Mouse (Mus musculus) naive thymus-derived CD4-positive, alpha-beta T cell, adult 5 months (primary cell): ENCODE results near the gene Nrn1l. TPM values are rescaled to one million over a fixed set of nuclear protein-coding genes. Genes with fewer than 3 reads are reported as not detected.

ENCODE experiments used
- polyA plus RNA-seq: library from polyadenylated mRNA; unstranded; fragments of 100-300 nt; shearing (Covaris generic); gene quantifications from one replicate; pipeline ENCODE4 v1.2.1, GENCODE M21; 2017

The Nrn1l gene
- 1.8 TPM for polyA plus RNA-seq

DNA sequence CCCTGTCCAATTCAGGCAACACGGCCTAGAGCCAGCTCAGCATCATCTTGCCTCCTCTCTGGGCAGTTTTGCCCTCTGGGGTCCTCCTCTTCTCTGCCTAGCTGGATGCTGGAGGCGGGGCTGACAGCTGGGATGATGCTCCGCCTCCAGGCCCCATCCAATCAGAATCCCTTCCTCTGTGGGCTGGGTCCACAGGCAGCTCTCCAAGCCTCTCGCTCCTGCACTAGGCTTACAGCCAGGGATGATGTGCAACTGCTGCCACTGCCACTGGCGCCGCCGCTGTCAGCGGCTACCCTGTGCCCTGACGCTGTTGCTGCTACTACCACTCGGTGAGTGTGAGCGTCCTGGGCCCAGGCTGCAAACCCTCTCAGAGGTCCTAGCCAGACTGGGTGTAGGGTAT lies at the start of gene Nrn1l:
Gene Nrn1l (plus strand): TSS at position 229 of the 400 bp plus-strand sequence.

DNA sequence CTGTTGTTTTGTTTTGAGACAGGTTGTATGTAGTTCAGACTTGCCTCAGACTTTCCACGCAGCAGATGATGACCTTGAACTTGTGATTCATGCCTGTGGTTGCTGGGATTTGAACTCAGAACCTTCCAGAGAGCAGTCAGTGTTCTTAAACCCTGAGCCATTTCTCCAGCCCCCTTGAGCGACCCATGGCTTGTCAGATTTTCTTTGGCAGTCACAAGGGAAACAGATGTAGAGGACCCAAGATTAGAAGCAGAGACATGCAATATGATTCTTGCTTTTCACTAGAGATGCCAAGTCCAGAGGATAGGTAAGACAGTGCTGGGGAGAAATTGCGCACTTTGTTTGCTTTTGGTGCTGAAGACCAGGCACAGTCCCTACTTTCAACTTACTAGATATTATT lies 40.2 kb upstream of the Nrn1l start, which contains the start of gene Cenpt:
Gene Cenpt (minus strand): TSS at position 101 of the 400 bp plus-strand sequence.

DNA sequence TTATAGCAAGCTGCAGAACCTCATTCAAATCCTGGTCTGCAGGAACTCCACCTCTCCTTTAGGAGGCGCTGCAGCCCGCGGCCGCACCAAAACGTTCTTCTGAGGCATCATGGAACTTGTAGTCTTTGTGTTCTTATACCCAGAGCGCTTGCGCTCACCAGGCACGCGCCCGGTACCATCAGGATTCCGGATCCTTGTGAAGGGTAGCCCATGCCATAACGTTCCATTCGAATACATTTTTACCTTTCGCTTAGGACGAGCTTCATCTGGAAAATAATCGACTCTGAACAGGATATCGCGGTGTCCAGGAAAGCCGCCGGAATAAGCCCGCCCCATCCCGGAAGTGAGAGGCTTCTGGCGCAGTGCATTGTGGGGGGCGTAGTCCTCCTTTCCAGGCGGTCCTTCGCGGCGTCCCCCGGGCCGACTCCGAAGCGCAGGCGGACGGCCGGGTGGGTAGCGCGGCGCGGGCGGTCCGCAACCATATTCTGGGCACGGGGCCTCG lies 38.6 kb upstream of the Nrn1l start, which contains the start of gene Thap11:
Gene Thap11 (plus strand): TSS at position 418 of the 502 bp plus-strand sequence.

DNA sequence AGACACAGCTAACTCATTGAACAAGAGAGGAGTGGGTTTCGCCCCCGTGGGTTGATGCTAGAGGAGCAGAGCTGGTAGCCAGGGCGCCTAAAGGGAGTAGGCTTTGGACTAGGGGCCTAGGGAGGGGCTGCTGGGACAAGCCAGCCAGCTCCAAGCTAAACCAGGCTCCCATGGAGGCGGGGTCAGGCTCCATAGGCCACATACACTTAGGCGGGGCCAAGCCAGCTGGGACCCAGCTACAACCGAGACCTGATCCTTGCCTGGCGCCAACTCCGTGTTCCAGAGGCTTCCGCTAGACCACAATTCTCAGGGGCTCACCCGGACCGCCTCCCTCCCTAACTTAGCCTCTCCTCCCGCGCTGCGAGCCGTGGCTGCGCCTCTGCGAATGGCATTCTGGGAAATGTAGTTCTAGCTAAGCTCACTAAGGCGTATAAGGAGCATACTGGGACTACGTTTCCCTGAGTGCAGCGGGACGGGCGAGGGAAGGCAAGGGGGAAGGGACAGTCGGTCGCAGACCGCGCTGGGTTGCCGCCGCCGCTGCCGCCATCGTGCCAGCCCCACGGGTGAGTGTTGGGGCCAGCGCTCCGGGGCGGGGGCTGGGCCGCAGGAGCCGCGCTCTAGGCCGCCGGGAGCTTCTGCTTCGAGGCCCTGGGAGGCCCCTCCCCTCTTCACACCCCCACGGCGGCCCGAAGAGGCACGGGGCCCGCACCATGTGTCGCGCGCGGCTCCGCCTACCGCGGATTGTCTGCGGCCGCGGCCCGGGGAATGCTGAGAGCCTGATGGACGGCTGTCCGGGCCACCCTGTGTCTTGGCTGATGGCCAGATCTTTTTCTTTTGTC lies 33.0 kb upstream of the Nrn1l start, which contains the start of gene Nutf2:
Gene Nutf2 (plus strand): TSS at position 438 of the 839 bp plus-strand sequence.

DNA sequence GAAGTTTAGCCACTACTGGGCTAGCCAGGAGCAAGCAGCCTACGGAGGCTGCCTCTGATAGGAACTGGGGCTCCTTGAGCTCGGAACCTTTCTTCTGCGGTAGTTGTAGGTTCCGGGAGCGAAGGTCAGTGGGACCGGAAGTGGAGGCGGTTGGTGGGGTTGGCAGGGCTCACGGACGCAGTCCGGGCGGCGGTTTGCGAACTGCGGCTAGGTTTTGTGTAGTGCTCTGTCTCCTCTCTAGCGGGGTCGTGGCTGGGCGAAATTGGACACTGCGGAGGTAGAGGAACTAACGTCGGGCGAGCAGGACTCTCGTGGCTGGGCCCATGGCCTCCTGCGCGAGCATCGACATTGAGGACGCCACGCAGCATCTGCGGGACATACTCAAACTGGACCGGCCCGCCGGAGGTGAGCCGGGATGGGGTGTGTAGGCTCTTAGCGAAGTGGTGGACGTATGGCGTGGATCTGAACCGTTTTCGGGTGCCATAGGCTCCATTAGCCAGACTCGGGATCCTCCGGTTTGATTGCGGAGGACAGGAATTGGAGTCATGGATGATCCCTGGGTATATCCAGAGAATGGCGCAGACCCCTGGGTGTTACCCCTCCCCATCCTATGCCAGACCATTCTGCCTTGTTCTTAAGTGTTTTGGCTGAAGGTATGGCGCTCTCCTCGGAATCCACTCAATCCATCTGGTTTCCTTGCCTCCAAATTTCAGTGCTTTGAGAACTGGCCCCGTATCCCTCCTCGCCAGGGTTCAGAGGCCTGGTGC lies 12.4 kb upstream of the Nrn1l start, which contains the start of gene Edc4:
Gene Edc4 (plus strand): TSS at position 128 of the 767 bp plus-strand sequence.

DNA sequence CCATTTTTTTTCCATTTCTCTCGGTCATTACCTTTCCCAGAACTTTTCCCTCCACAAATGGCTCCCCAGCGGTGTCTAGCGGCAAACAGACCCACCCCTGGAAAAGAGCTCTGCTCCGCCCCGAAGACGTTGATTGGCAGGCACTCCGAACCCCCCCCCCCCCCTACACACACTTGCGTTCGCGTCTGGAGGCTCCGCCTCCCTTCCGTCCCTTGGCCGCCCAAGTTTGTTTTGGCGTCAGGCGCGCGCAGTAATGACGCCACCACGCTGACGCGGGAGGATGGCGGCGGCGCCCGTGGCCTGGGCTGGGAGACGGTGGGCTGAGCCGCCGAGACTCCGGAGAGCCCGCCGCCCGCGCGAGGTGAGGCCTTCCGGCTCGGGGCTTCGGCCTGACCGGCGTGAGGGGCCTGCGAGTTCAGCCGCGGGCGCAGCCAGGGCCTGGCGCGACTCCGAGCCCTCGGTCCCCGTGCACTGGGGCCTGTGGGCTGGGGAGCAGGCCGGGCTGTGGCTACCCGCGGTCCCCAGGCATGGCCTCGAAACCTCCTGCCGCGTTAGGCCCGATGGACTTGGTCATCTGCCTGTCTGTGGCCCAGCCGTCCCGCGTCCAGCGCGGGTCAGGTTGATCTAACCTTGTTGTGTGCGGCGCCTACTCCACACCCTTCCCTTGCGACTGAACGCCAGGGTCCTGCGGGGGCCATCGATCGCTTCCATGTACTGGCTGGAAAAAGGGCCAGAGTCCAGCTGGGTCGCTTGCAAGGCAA lies 7.0 kb downstream of the Nrn1l start, which contains the start of gene Pskh1:
Gene Pskh1 (plus strand): TSS at position 262 of the 761 bp plus-strand sequence.

DNA sequence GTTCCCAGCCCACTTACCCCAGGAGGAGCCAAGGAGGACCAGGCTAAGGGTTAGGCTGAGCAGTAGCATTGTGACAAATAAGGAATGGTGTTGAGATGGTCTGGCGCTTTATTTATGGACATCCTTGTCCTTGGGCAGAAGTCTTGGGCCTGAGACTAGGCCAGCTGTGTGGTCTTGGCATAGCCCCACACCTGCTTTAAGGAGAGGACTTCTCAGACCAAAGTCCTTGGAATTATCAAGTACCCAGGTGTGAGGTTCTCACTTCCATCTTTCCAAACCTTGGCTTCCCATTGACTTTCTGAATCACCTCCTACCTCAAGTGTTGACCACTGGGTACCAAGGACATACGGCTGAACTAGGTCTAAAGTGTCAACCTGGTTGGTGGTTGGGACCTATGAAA lies 40.4 kb downstream of the Nrn1l start, which contains the start of gene Ctrl:
Gene Ctrl (minus strand): TSS at position 101 of the 400 bp plus-strand sequence.

DNA sequence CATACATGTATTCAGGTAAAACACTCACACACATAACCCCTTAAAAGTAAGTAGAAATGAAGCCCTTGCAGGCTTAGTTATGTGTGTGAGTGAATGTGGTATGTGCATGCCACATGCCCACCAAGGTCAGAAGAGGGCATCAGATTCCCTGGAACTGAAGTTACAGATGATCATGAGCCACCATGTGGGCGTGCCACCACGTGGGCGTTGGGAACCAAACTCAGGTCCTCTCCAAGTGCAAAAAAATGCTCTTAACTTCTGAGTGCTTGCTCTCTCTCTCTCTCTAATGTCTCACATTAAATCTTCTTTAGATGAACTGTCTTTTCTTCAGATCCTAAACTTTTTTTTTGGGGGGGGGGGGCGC lies 44.9 kb downstream of the Nrn1l start, which contains the start of gene Psmb10:
Gene Psmb10 (minus strand): TSS at position 139 of the 364 bp plus-strand sequence.

DNA sequence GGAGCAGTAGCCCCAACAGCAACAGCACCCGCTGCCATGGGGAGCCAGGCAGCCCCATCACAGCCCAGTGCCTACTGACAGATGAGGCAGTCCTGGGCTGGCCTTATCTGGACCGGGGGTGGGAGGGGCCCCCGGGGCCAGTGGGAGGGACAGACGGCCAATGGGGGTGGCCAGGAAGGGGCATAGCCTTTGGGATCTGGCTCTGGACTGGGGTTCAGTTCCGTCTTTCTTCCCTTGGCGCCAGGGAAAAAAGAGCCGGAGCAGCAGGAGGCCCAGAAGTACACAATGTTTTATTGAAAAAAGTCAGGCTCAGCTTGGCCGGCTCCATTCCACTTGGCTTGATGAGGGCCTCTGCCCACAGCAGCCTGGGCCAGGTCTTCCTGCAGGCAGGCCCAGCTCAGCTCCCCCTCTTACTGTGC lies 50.0 kb downstream of the Nrn1l start, which contains the start of gene Lcat:
Gene Lcat (minus strand): TSS at position 62 of the 419 bp plus-strand sequence.

Other genes with a start within 250 kb of the Nrn1l start
- gene Carmil2, start 207.3 kb upstream of the Nrn1l start, polyA plus RNA-seq = 129 TPM
- gene Acd, start 192.5 kb upstream of the Nrn1l start, polyA plus RNA-seq = 78.6 TPM
- gene Pard6a, start 192.4 kb upstream of the Nrn1l start, polyA plus RNA-seq = 16.1 TPM
- 0.42 TPM for gene 4933405L10Rik, start 185.9 kb upstream of the Nrn1l start, polyA plus RNA-seq
- gene Enkd1, start 185.4 kb upstream of the Nrn1l start, polyA plus RNA-seq = 1.1 TPM
- 9.0 TPM for gene Gfod2, start 134.9 kb upstream of the Nrn1l start, polyA plus RNA-seq
- gene Ranbp10, start 66.2 kb upstream of the Nrn1l start, polyA plus RNA-seq = 121 TPM
- not detected for gene Tsnaxip1, start 65.8 kb upstream of the Nrn1l start, polyA plus RNA-seq
- 26.4 TPM for gene Cenpt, start 40.3 kb upstream of the Nrn1l start, polyA plus RNA-seq
- gene Thap11, start 38.4 kb upstream of the Nrn1l start, polyA plus RNA-seq = 30.5 TPM
- 21.1 TPM for gene Nutf2, start 33.0 kb upstream of the Nrn1l start, polyA plus RNA-seq
- gene Edc4, start 12.7 kb upstream of the Nrn1l start, polyA plus RNA-seq = 101 TPM
- 17.7 TPM for gene Pskh1, start 6.9 kb downstream of the Nrn1l start, polyA plus RNA-seq
- 1.4 TPM for gene Ctrl, start 40.3 kb downstream of the Nrn1l start, polyA plus RNA-seq
- gene Psmb10, start 44.9 kb downstream of the Nrn1l start, polyA plus RNA-seq = 159 TPM
- gene Lcat, start 49.8 kb downstream of the Nrn1l start, polyA plus RNA-seq = not detected
- 17.0 TPM for gene Slc12a4, start 72.5 kb downstream of the Nrn1l start, polyA plus RNA-seq
- gene Dpep3, start 85.9 kb downstream of the Nrn1l start, polyA plus RNA-seq = not detected
- gene Dus2, start 97.8 kb downstream of the Nrn1l start, polyA plus RNA-seq = 12.0 TPM
- gene Dpep2nb, start 112.4 kb downstream of the Nrn1l start, polyA plus RNA-seq = not detected
- 3.8 TPM for gene Ddx28, start 118.3 kb downstream of the Nrn1l start, polyA plus RNA-seq
- gene Nfatc3, start 165.3 kb downstream of the Nrn1l start, polyA plus RNA-seq = 142 TPM
- 1.1 TPM for gene Esrp2, start 243.4 kb downstream of the Nrn1l start, polyA plus RNA-seq